Mouse (Mus musculus): ENCODE measurements around the gene Sec23b.

- TF ChIP-seq CTCF (IDR thresholded peaks at IDR 0.05; ENCODE audit: low read depth, low read length) (no peak), POLR2A (IDR thresholded peaks at IDR 0.05; ENCODE audit: extremely low read depth, insufficient read depth, low read length) (no peak)
Observed at GRCm38 (mm10) chr2:144633551-144633950, 77.5 kb downstream of the Sec23b start.

Measured in liver, adult 2 months (tissue).